Mouse (Mus musculus): ENCODE data around the gene Gcgr. TPM values are rescaled to one million over a fixed set of nuclear protein-coding genes. Genes with fewer than 3 reads are reported as not detected.
"Not testable (repeated sequence)": the region's sequence is repeated elsewhere in the genome, so short reads cannot be mapped to it uniquely, and the experiment has no call there.

The Gcgr gene
- total RNA-seq, 2 experiments from 2014 or later: 1.7 to 1.8 TPM

- DNase-seq: no peak
Measured at GRCm38 (mm10) chr11:120539285-120540014, 9.0 kb downstream of the Gcgr start.

GRCm38 (mm10) chr11:120541907-120542306 lies 11.4 kb downstream of the Gcgr start:
- peak; percentile 78 for DNase-seq

GRCm38 (mm10) chr11:120542376-120542775 lies 11.9 kb downstream of the Gcgr start:
- DNase-seq: no peak

DNA sequence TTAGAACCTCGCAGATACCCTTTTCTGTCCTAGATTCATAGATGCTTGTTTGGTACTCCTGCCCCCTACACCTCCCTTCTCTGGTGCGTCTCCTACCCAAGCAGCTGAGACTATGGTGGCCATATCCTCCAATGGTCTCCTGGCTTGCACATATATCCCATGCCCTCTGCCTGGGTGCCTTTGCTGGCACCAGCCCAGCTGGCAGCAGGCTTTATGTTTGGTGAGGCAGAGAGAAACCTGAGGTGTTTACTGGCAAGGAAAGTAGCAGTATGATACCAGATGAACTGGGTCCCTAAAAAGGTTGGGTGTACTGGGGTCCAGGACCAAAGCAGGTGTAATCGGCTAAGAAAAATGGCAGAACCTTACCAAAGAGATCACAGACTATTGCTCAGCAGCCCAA lies 15.5 kb downstream of the Gcgr start:
- peak; percentile 27 for DNase-seq

DNA sequence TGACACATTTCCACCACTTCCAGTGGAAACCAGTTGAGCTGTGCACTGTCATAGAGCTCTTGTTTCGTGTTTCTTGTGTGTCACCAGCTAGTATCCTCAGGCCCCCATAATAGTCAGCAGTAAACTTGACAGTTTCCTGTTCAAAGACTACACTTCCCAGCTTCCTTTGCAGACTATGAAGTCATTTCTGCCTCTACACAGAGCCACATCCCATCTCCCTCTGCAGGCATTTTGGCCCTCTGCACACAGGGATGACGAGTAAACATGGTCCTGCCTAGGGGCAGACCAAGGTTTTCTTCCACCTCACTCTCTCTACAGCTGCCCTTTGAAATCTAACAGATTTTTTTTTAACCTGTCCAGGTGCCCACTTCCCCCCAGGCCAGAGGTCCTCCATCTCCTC lies 17.0 kb downstream of the Gcgr start:
- DNase-seq: peak; percentile 48

DNA sequence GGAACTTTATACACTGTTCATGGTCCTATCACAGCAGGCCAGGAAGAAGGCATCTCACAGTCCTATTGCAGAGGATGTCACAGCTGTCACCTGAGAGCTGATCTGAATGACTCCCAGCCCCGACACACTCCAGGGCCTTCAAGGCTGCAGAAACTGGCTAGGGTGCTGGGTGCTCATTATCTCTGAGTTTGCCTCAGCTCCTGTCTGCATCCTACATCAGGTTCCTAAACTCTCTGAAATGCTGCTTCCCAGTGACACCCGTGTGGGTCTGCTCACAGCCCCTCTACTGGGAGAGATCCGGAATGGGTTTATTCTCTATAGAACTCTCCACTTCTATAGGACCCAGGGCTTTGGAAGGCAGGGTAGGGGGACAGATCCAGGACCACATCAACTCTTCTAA lies 17.7 kb downstream of the Gcgr start:
- no peak for DNase-seq

GRCm38 (mm10) chr11:120548786-120549167 lies 18.3 kb downstream of the Gcgr start:
- DNase-seq: no peak

DNA sequence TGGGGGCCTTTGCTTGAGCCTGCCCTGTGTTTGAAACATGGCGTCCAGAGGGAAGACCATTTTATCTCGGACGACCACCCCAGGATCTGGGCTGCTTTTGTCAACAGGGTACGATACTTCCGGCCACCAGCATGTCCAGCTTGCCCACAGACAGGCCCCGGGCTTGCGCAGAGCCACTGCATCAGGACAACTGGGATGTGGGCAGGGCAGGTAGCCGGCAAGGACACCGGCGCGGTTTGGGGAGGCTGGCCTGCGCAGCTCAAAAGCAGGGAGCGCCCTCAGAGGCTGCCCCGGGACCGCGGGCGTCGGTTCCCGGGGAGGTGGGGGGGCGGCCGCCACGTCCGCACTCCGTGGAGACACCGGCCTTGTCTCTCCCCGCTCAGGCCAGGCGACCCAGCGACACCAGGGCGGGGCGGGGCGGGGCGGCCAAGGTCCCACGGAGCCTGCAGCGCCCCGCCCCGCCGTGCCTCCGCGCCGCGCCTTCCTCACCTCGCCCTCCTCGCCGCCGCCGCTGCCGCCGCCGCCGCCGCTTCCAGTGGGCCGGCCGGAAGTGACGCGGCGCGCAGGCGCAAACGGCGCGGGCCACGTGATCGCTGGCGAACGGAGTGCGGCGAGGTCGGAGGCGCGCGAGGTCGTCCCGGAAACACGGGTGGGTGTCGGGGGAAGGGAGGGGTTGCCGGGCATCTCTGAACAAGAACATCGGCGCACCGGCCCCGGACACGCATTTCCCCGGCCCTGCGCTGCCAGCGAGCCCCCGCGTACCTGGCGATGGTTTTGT lies 18.9 kb downstream of the Gcgr start, which contains the start of gene Mcrip1:
Gene Mcrip1 (minus strand): TSS at position 560 of the 778 bp plus-strand sequence.
- DNase-seq: peak; percentile 96

DNA sequence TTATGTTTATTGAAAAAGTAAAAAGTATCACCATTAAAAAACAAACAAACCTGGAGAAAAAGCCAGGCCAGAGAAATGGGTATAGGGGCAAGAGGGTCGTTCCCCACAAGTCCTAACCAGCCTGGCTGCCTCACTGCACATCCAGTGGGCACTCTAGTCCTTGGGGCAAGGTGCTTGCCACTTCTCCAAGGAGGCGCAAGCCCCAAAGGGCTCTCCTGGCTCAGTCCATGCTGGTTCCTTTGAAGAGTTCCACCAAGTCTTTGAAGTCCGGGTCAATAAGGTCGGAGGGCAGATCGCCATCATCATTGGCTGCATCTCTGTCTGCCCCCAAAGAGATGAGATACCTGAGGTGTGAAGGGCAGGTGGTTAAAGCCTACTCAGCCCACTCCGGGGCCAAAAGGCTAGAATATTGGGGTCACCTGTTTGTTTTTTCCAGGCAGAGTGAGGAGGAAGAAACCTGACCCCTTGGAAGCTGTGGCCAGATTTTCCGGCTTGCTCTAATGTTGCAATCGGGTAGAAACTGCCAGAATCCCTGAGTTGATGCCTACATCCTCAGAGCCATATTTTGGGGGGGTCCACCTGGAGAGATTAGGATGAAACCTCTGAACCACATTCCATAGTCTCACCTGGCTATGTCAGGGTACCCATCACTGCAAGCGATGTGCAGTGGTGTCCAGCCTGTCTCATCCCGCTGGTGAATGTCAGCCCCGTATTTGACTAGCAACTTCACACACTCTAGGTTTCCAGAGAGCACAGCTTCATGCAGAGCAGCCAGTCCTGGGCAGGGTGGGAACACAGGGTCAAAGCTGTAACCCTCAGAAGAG lies 19.7 kb downstream of the Gcgr start:
- DNase-seq: no peak

DNA sequence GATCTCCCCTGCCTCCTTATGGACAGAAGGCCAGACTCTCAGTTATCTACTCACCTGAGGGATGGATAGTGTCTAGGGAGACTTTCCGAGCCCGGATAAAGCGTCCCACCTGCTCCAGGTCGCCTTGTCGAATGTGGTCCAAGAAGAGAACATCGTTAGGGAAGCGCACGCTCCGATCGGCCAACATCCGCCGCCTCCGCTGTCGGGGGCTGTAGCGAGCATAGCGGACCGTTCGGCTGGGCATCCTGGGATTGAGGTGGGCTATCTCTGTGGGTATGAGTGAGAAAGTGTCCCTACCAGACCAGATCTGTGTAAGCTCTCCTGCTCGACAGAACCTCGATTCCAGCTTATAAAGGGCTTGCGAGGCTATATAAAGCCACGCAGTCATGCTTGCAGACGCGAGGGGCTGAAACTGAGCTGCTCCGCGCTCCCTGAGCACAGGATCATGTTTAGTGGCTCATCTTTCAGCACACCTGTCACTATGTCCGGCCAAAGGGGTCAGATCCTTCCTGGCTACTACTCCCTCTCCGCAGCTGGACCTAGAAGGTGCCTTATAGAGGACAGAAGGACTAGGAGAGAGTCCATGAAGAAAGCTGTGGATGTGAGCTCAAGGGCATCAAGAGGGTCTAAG lies 20.4 kb downstream of the Gcgr start, which contains the start of gene Ppp1r27:
Gene Ppp1r27 (minus strand): TSS at position 323 of the 631 bp plus-strand sequence.
- DNase-seq: no peak

DNA sequence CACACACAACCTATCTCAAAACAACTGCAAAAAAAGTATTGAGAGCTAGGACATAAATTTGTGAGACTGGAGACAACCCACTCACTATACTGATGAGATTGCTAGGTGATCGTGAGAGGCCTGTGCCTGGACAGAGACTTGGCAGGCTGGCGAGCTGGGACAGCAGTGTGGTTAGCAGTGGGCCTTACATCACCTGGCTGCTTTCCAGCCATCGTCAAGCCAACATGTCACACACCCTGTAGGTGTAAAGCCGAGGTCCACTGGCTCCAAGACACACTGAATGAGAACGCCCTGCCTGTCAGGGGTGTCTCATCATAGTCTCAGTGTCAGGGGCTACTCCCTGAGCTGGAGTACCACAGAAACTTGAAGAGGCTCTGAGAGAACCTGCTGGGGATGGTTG lies 22.2 kb downstream of the Gcgr start:
- no peak for DNase-seq

- DNase-seq: peak; percentile 47
Measured at GRCm38 (mm10) chr11:120554834-120555233, 24.3 kb downstream of the Gcgr start.

DNA sequence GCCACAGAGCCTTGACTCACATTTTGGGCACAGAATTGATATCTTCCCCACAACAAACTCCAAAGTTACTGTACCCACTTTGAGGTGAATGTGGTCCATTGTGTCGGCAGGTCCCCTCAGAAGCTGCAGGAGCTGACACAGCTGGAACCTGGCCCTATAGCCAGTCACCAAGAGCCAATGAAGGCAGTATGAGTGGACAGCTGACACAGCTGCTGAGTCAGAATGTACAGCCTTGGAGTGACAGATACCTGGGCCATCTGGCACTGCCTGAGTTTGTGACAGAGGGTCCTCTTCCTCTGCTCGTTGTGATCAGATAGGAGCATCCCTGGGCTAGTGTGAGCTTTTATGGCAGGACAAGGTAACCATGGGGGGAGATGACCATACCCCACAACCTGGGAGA lies 24.8 kb downstream of the Gcgr start:
- DNase-seq: no peak

GRCm38 (mm10) chr11:120558843-120559242 lies 28.3 kb downstream of the Gcgr start:
- DNase-seq: not testable (repeated sequence)

DNA sequence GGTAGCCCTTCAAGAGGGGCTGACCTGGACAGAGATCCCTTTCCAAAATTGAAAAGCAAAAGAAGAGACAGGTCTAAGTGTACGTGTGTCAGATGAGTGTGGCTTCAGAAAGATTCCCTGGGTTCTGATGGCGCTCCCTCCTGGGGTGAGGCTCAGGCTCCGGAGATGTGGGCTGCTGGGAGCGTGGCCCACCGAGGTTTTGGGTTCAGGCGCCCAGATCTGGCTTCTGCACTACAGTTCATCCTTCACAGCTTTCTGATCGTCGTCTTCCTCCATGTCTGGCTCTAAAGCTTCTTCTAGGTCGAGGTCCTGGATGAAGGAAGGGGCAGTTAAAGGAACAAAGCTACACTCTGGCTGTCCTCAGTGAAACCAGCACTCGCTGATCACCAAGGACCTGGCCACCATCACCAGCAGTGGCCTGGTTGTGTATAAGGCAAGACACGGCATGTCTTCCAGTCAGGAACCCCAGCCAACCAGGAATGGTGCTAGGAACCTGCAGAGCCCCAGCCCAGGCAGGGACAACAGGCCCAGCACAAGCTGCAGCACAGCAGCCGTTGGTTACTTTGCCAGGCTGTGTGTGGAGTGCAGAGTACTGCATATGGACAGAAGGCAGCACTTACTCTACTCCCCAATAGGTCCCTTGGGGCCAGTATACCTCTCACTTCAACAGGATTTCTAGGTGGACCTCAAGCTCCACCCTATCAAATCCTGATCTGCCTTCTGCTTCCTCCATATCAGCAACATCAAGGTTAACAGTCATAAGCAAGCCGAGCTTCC lies 30.6 kb downstream of the Gcgr start:
- DNase-seq: no peak

DNA sequence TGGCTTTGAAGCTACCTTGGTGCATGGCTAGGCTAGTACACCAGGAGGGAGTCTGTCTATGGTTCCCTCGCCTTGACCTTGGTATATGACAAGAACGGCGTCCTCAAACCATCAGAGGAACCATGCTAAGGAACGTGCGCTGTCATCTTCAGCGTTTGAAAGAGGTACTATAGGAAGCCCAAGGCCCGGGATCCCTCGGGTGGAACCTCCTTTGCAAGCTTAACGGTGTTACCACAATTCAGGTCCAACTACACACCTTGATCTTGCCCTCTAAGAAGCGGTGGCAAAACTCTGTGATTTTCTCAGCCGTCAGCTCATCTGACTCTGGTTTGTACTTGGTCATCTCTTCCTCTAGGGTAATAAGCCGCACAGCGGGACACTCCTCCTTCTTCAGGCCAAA lies 32.5 kb downstream of the Gcgr start:
- no peak for DNase-seq

DNA sequence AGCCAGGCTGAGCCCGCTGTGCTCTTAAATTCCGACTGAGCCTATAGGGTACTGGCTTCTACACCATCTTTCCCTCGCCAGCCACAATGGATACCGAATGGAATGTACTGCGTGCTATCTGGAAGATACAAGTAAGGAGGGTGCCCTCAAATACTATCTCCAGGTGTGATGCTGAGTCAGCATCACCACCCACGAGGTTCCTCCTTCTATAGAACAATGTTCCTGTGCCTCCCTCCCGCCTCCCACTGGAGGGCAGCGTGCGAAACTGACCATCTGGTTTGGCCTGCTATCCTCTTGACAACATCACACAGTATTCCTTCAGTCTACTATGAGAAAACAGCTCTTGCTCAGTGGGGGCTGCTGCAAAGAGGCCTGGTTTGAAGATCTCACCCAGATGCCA lies 34.6 kb downstream of the Gcgr start:
- no peak for DNase-seq

GRCm38 (mm10) chr11:120568324-120568723 lies 37.8 kb downstream of the Gcgr start:
- DNase-seq: no peak

DNA sequence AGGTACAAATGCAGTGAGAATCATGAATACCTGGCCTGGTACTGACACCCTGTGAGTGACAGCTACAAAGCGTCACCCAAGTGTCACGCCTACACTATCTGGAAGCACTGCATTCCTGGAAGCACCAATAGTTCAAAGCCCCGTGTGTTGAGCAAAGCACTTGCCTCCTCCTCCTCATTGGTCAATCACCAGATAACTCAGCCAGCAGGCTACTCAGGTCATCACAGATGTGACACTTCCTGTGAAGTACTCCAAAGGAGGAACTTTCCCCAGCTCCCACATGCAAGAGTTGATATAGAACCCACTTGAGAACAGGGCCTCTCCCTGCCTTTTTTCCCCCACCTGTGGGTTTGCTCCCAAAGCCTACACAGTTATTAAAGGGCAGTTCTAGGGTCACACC lies 40.6 kb downstream of the Gcgr start:
- DNase-seq: no peak

GRCm38 (mm10) chr11:120571754-120572416 lies 41.4 kb downstream of the Gcgr start:
- no peak for DNase-seq

DNA sequence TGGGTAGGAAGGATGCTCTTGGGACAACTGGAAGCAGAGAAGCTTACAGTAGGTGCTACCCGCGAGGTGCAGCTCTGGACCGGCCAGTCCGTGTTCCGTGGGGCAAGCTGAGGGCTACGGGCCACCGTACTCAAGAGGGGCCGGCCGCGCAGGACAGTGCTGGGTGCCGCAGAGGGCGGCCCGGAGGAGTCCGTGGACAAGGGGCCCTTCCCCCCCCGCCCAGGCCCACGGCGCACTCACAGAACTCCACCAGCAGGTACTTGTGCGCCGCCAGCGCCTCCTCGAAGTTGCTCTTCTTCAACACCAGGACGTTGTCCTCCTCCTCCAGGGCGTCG lies 41.9 kb downstream of the Gcgr start:
- no peak for DNase-seq

Measured in heart, postnatal 4 days (tissue).